Mouse (Mus musculus): Measurements from ENCODE around the gene Dip2c. TPM values are rescaled to one million over a fixed set of nuclear protein-coding genes. Genes with fewer than 3 reads are reported as not detected.

Dip2c gene
- total and polyA plus RNA-seq, 3 experiments: 0.04 to 0.14 (median 0.08) TPM

- Histone ChIP-seq H3K9ac (ENCODE audit: insufficient read depth, low read depth) (no peak overlapping the region), H3K9me3 (replicated peaks; ENCODE audit: low read length) (no peaks in the 10 kb centered on the region), H3K36me3 (replicated peaks in 1 of 2; ENCODE audit: control insufficient read depth in 1 of 2, insufficient read depth in 1 of 2, low read length in 1 of 2) (no peaks in the 10 kb centered on the region), H3K4me3 (replicated peaks in 1 of 3; ENCODE audit: low read depth in 2 of 3, low read length in 2 of 3, poor library complexity in 1 of 3) (no peak overlapping the region), H3K4me2 (ENCODE audit: insufficient read depth, low read depth, poor library complexity, severe bottlenecking) (no peak overlapping the region), H3K27me3 (replicated peaks) (no peaks in the 10 kb centered on the region), H3K27ac (ENCODE audit: insufficient read depth, low read depth) (no peak overlapping the region), H3K79me2 (replicated peaks; ENCODE audit: control insufficient read depth, extremely low read depth, insufficient read depth, poor library complexity, severe bottlenecking) (no peaks in the 10 kb centered on the region), H3K4me1 (ENCODE audit: control insufficient read depth in 1 of 2, insufficient read depth in 2 of 2) (no peaks in the 10 kb centered on the region)
- DNase-seq (ENCODE audit: extremely low read depth): no peak
- dilution Hi-C loops (cut with MboI; ENCODE audit: extremely low pct_ligation_motif_present, extremely low pct_unique_long_range_greater_than_20kb, low sequenced_read_pairs): no loop called here
- in situ Hi-C loops (cut with MboI; ENCODE audit: low pct_ligation_motif_present, low pct_unique_long_range_greater_than_20kb, low sequenced_read_pairs): no loop called here
- TF ChIP-seq ZNF384 (IDR thresholded peaks at IDR 0.05; ENCODE audit: low read depth, low read length) (no peak), KAT2A (IDR thresholded peaks at IDR 0.05; ENCODE audit: insufficient replicate concordance, low read length) (no peak), IRF4 (IDR thresholded peaks at IDR 0.05; ENCODE audit: low read depth, low read length) (no peak), ZKSCAN1 (IDR thresholded peaks at IDR 0.05; ENCODE audit: borderline replicate concordance, low read depth, low read length) (no peak), JUND (conservative IDR thresholded peaks at IDR 0.05; ENCODE audit: low read depth, low read length) (no peak), UBTF (IDR thresholded peaks at IDR 0.05; ENCODE audit: low read depth, low read length) (no peak), JUN (IDR thresholded peaks at IDR 0.05; ENCODE audit: insufficient read depth, low read depth, low read length) (no peak), MAFK (IDR thresholded peaks at IDR 0.05; ENCODE audit: insufficient replicate concordance, low read length) (no peak), POLR2A (IDR thresholded peaks at IDR 0.05; ENCODE audit: low read depth, low read length) (no peak)
These were observed 373.6 kb downstream of the Dip2c start for GRCm38 (mm10) chr13:9649894-9650293.

DNA sequence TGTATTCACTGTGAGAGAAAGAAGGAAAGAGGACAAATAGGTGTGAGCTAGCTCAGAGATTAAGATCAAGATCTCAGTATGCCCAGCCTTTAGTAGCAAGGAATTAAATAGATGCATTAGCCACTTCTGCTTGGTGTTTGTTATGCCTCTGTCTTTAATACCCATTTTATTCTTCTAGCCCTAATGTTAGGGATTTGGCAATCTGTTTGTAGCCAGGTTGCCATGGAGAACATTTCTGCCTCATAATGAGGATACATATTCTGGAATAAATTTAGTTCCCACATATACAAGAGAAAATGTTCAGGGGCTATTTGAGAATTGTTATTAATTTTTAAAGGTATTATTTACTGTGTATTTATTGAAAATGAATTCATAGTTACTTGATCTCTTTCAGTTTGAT is 374.3 kb downstream of the Dip2c start:
- Histone ChIP-seq H3K79me2 (replicated peaks; ENCODE audit: control insufficient read depth, extremely low read depth, insufficient read depth, poor library complexity, severe bottlenecking) (no peaks in the 10 kb centered on the region), H3K9me3 (replicated peaks; ENCODE audit: low read length) (no peaks in the 10 kb centered on the region), H3K27ac (ENCODE audit: insufficient read depth, low read depth) (no peak overlapping the region), H3K4me2 (ENCODE audit: insufficient read depth, low read depth, poor library complexity, severe bottlenecking) (no peak overlapping the region), H3K27me3 (replicated peaks) (no peaks in the 10 kb centered on the region), H3K36me3 (replicated peaks in 1 of 2; ENCODE audit: control insufficient read depth in 1 of 2, insufficient read depth in 1 of 2, low read length in 1 of 2) (no peaks in the 10 kb centered on the region), H3K4me3 (replicated peaks in 1 of 3; ENCODE audit: low read depth in 2 of 3, low read length in 2 of 3, poor library complexity in 1 of 3) (no peak overlapping the region), H3K9ac (ENCODE audit: insufficient read depth, low read depth) (no peak overlapping the region), H3K4me1 (ENCODE audit: control insufficient read depth in 1 of 2, insufficient read depth in 2 of 2) (no peaks in the 10 kb centered on the region)
- dilution Hi-C loops (cut with MboI; ENCODE audit: extremely low pct_ligation_motif_present, extremely low pct_unique_long_range_greater_than_20kb, low sequenced_read_pairs) (no loop called here), in situ Hi-C loops (cut with MboI; ENCODE audit: low pct_ligation_motif_present, low pct_unique_long_range_greater_than_20kb, low sequenced_read_pairs) (no loop called here)
- TF ChIP-seq ZMIZ1 (IDR thresholded peaks at IDR 0.05; ENCODE audit: low read depth, low read length) (no peak), SIN3A (IDR thresholded peaks at IDR 0.05; ENCODE audit: low read length) (no peak), ZNF384 (IDR thresholded peaks at IDR 0.05; ENCODE audit: low read depth, low read length) (no peak), TCF12 (IDR thresholded peaks at IDR 0.05; ENCODE audit: low read depth, low read length) (no peak), UBTF (IDR thresholded peaks at IDR 0.05; ENCODE audit: low read depth, low read length) (no peak), JUND (conservative IDR thresholded peaks at IDR 0.05; ENCODE audit: low read depth, low read length) (no peak), ZC3H11A (IDR thresholded peaks at IDR 0.05; ENCODE audit: low read depth, low read length) (no peak), GABPA (IDR thresholded peaks at IDR 0.05; ENCODE audit: insufficient replicate concordance, low read depth, low read length) (no peak), TBP (conservative IDR thresholded peaks at IDR 0.05; ENCODE audit: low read depth, low read length) (no peak), PAX5 (IDR thresholded peaks at IDR 0.05; ENCODE audit: low read length) (no peak), POLR2AphosphoS2 (IDR thresholded peaks at IDR 0.05; ENCODE audit: low read depth, low read length) (no peak), MAX (IDR thresholded peaks at IDR 0.05; ENCODE audit: low read length) (no peak), E2F4 (IDR thresholded peaks at IDR 0.05; ENCODE audit: insufficient replicate concordance, low read depth, low read length) (no peak), NELFE (IDR thresholded peaks at IDR 0.05; ENCODE audit: low read depth, low read length) (no peak), KAT2A (IDR thresholded peaks at IDR 0.05; ENCODE audit: insufficient replicate concordance, low read length) (no peak), CTCF (conservative IDR thresholded peaks at IDR 0.05 in 1 of 2, IDR thresholded peaks at IDR 0.05 in 1 of 2; ENCODE audit: low read depth in 2 of 2, low read length in 2 of 2) (no peak), MXI1 (IDR thresholded peaks at IDR 0.05; ENCODE audit: low read depth, low read length) (no peak), JUN (IDR thresholded peaks at IDR 0.05; ENCODE audit: insufficient read depth, low read depth, low read length) (no peak), RAD21 (IDR thresholded peaks at IDR 0.05; ENCODE audit: low read depth, low read length) (no peak), IRF4 (IDR thresholded peaks at IDR 0.05; ENCODE audit: low read depth, low read length) (no peak)
- DNase-seq (ENCODE audit: extremely low read depth): no peak
